ENCODE assay signal across 30 mouse cellular contexts in the genomic region with DNA sequence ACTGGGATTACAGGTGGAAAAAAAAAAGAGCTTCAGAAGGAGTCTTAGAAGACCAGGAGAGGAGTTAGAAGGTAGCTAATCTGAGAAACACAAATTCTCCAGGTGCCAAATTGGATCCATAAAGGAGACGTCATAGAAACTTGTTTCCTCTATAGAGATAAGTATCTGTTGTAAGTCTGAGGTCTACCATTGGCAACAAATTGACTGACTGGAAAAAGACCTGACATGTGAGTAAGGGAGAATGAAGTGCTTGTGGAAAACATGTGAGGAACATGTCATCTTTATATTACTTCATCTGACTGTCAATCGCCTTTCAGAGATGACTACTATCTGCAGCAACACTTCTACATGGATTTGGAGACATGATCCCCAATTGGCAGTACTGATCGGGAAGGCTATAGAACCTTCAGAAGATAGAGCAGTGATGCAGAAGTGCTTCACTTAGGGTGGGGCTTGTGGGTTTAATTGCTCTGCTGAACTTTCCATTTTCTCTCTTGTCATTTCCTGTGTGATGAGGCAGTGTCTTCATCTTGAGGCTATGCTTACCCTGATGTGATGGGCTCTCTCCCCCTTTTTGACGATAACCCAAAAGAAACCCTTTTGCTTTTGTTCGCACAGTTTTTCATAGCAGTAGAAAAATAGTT. TPM values are rescaled to one million over a fixed set of nuclear protein-coding genes. Genes with fewer than 3 reads are reported as not detected.
DNase-seq lines count a peak whose midpoint lies in the region; ATAC-seq lines count a peak whose summit lies in the region.
"Had no signal": no experiment of that assay in that cellular context is flagged by ENCODE, and none has a peak within 500 bp of the region (broad histone marks: within the 10 kb centered on the region; RNA-seq: fewer than 3 reads in every experiment).

No protein-coding gene starts in this region.

- H3K27ac ChIP-seq in forebrain, embryonic 12.5 days, result no peak overlapping the region
- H3K27ac ChIP-seq: embryonic facial prominence, embryonic 13.5 days; forebrain, embryonic 13.5 days; heart, adult 2 months; hindbrain, embryonic 12.5 days; kidney, postnatal 0 days; limb, embryonic 15.5 days; liver, embryonic 14.5 days; midbrain, embryonic 15.5 days; neural tube, embryonic 15.5 days had no signal

- no peaks in the 10 kb centered on the region for H3K4me1 ChIP-seq in forebrain, embryonic 12.5 days
- H3K4me1 ChIP-seq: embryonic facial prominence, embryonic 13.5 days; forebrain, embryonic 13.5 days; hindbrain, embryonic 12.5 days; limb, embryonic 15.5 days; midbrain, embryonic 15.5 days; neural tube, embryonic 15.5 days had no signal

- H3K27me3 ChIP-seq in forebrain, embryonic 12.5 days, result no peaks in the 10 kb centered on the region
- H3K27me3 ChIP-seq: embryonic facial prominence, embryonic 13.5 days; forebrain, embryonic 13.5 days; hindbrain, embryonic 12.5 days; limb, embryonic 15.5 days; midbrain, embryonic 15.5 days; neural tube, embryonic 15.5 days had no signal

- 91% methylated on average over 5 of the region's 5 CpGs for WGBS in forebrain, embryonic 12.5 days

- H3K4me2 ChIP-seq in forebrain, embryonic 12.5 days, result no peak overlapping the region
- H3K4me2 ChIP-seq: embryonic facial prominence, embryonic 13.5 days; forebrain, embryonic 13.5 days; hindbrain, embryonic 12.5 days; limb, embryonic 15.5 days; lung, embryonic 14.5 days; midbrain, embryonic 15.5 days; neural tube, embryonic 15.5 days had no signal

- no peaks in the 10 kb centered on the region for H3K9me3 ChIP-seq in forebrain, embryonic 12.5 days
- H3K9me3 ChIP-seq: embryonic facial prominence, embryonic 13.5 days; forebrain, embryonic 13.5 days; hindbrain, embryonic 12.5 days; limb, embryonic 15.5 days; midbrain, embryonic 15.5 days; neural tube, embryonic 15.5 days had no signal

- H3K4me3 ChIP-seq in forebrain, embryonic 12.5 days (replicated peaks), result no peak overlapping the region
- H3K4me3 ChIP-seq: embryonic facial prominence, embryonic 13.5 days; erythroblast, embryonic 14.5 days; forebrain, embryonic 13.5 days; heart, adult 2 months; hindbrain, embryonic 12.5 days; limb, embryonic 15.5 days; midbrain, embryonic 15.5 days; myocyte; neural tube, embryonic 15.5 days had no signal

- ATAC-seq in granulocyte monocyte progenitor cell, adult 5-6 weeks (replicated peaks; ENCODE audit: poor library complexity, severe bottlenecking), result 0 out of 2 replicates have a peak, but pooled peaks have one; percentile 20
- ATAC-seq in forebrain, embryonic 12.5 days (ENCODE audit: low FRiP score), result no peak
- ATAC-seq: forebrain, embryonic 13.5 days; midbrain, embryonic 15.5 days had no signal

- no peak overlapping the region for H3K9ac ChIP-seq in forebrain, embryonic 12.5 days
- H3K9ac ChIP-seq: embryonic facial prominence, embryonic 13.5 days; forebrain, embryonic 13.5 days; hindbrain, embryonic 12.5 days; limb, embryonic 15.5 days; liver, embryonic 14.5 days; lung, embryonic 14.5 days; midbrain, embryonic 15.5 days; neural tube, embryonic 15.5 days had no signal

- peak; percentile 61 for DNase-seq in spleen, postnatal 36 days (ENCODE audit: low spot score in 2 of 2)
- no peak for DNase-seq in spleen, postnatal 10 days (ENCODE audit: low spot score in 2 of 2)
- peak; percentile 75 for DNase-seq in CD4-positive, CD25-positive, alpha-beta regulatory T cell, adult 2 months (ENCODE audit: low read depth, low spot score)
- DNase-seq in naive thymus-derived CD4-positive, alpha-beta T cell, adult 2 months (ENCODE audit: low read depth), result peak; percentile 83
- DNase-seq in urinary bladder, postnatal 14 days (ENCODE audit: low spot score), result no peak
- DNase-seq in gastrocnemius, postnatal 14 days, result no peak
- DNase-seq: cerebellum, adult 11-12 months; cerebellum, postnatal 14 days; gastrocnemius, postnatal 25 days; heart, adult 2 months; kidney, adult 18-20 months; left cerebral cortex, postnatal 4 days; lung, embryonic 14.5 days; lung, postnatal 36 days had no signal

- no peaks in the 10 kb centered on the region for H3K36me3 ChIP-seq in forebrain, embryonic 12.5 days (replicated peaks)
- H3K36me3 ChIP-seq: embryonic facial prominence, embryonic 13.5 days; hindbrain, embryonic 12.5 days; limb, embryonic 15.5 days; midbrain, embryonic 15.5 days; neural tube, embryonic 15.5 days had no signal

- intact Hi-C loops in gastrocnemius, postnatal 14 days (cut with DNase I; ENCODE audit: low total_unique reads), result no loop called here

RNA-seq across cellular contexts. Expression of gene Dthd1, which starts 22.6 kb away (rescaled TPM):
- not detected in 2 replicates for total RNA-seq in granulocyte monocyte progenitor cell, adult 5-6 weeks (2014; fragmentation: Nextera tagmentation)
- total RNA-seq in granulocyte monocyte progenitor cell, adult 5-6 weeks (2017), result not detected in 2 replicates
- not detected in 2 replicates for polyA plus RNA-seq in forebrain, embryonic 12.5 days (2016; fragmentation: Nextera tagmentation; extraction: Ambion mirVana)
- not detected for total RNA-seq in gastrocnemius, postnatal 14 days (2021)
- total RNA-seq: adrenal gland, adult 18-20 months; adrenal gland, postnatal 4 days; gastrocnemius, postnatal 25 days; heart, adult 2 months; heart, postnatal 25 days had no signal
- polyA plus RNA-seq: embryonic facial prominence, embryonic 13.5 days; erythroblast, embryonic 14.5 days; forebrain, embryonic 13.5 days; heart, adult 2 months; hindbrain, embryonic 12.5 days; kidney, postnatal 0 days; limb, embryonic 15.5 days; liver, embryonic 14.5 days; lung, embryonic 14.5 days; midbrain, embryonic 15.5 days; neural tube, embryonic 15.5 days; stomach, embryonic 16.5 days had no signal

RNA-seq across cellular contexts. Expression of gene Arap2, which starts 25.1 kb away (rescaled TPM):
- 53.5 and 76.2 TPM in 2 replicates for total RNA-seq in granulocyte monocyte progenitor cell, adult 5-6 weeks (2014; fragmentation: Nextera tagmentation)
- 45.7 and 57.2 TPM in 2 replicates for total RNA-seq in granulocyte monocyte progenitor cell, adult 5-6 weeks (2017)
- 0.94 and 2.1 TPM in 2 replicates for polyA plus RNA-seq in forebrain, embryonic 12.5 days (2016; fragmentation: Nextera tagmentation; extraction: Ambion mirVana)
- total RNA-seq in gastrocnemius, postnatal 14 days (2021), result 1 to 10 TPM; 1.4 to 1.9 TPM
- polyA plus RNA-seq: erythroblast, embryonic 14.5 days had no signal

Comparison
In these comparisons a context has a peak if more than half of its experiments do, and no peak if none do; other contexts are left out.
1. DNase-seq: peak in spleen, postnatal 36 days (2 of 2), CD4-positive, CD25-positive, alpha-beta regulatory T cell, adult 2 months (single experiment) and naive thymus-derived CD4-positive, alpha-beta T cell, adult 2 months (single experiment); none in spleen, postnatal 10 days (0 of 2), urinary bladder, postnatal 14 days (single experiment) and gastrocnemius, postnatal 14 days (single experiment).
2. RNA of gene Arap2, which starts 25.1 kb away (total RNA-seq): 45.7 to 76.2 TPM in granulocyte monocyte progenitor cell, adult 5-6 weeks; 1.4 to 1.9 TPM in gastrocnemius, postnatal 14 days; every median in the first group is over 10 times any median in the second.